Mouse (Mus musculus): ENCODE data around the gene Irak4.

- TF ChIP-seq GATA1 (IDR thresholded peaks at IDR 0.05; ENCODE audit: low read length) (no peak), TAL1 (IDR thresholded peaks at IDR 0.05; ENCODE audit: low read length) (no peak)
These were observed 22.4 kb downstream of the Irak4 start for GRCm38 (mm10) chr15:94565854-94566253.
